Mouse (Mus musculus): ENCODE measurements around the gene Gm20721. TPM values are rescaled to one million over a fixed set of nuclear protein-coding genes. Genes with fewer than 3 reads are reported as not detected.
"Not testable (repeated sequence)": the region's sequence is repeated elsewhere in the genome, so short reads cannot be mapped to it uniquely, and the experiment has no call there.

The Gm20721 gene
- not detected in 2 replicates for polyA plus RNA-seq (2012; rRNA removed)

DNA sequence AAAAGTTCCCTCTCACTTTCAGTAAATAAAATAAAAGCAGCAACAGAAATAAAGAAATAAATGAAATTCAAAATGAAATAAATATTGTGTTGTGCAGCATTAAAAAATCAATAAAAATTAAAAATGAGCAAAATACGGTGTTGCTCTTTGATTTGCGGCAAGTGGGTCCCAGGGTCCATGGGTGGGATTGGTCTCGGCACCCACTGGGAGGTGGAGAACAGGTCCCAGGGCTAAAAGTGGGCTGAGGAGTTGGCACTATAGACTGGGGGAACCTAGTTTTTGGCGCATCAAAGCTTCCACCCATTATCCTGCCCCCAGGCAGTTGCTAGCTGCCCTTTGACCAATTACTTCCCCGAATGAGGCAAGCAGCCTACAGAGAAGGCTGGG is at the start of gene Gm20721:
Gene Gm20721 (minus strand): TSS at position 101 of the 387 bp plus-strand sequence.
- Histone ChIP-seq H3K4me3 (ENCODE audit: low read depth, low read length) (no peak within 1 kb of the TSS), H3K36me3 (ENCODE audit: control insufficient read depth, insufficient read depth, low read length) (peaks cover 32% of the 10 kb centered on the region)
- TF ChIP-seq POLR2A (IDR thresholded peaks at IDR 0.05; ENCODE audit: low read depth, low read length) (no peak), CTCF (IDR thresholded peaks at IDR 0.05; ENCODE audit: extremely low read depth, insufficient read length, insufficient replicate concordance, low read depth, low read length) (no peak)

DNA sequence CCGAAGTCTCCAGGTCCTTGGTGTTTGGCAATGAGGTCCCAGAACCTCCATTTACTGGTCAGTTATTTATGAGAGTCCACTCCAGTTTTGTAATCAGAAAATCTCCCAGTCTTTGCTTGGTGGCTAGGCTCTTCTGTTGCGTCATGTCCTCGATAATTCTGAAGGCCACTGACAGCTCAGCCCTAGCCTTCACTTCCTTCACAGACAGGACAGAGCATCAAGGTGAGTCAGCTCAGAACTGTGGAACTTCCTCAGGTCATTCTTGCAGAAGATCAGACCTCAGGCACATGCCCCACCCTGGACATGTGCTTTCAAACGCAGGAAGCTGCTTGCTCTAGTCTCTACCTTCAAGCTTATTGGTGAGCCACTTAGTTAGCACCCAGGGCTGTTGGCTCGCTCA is 46.9 kb upstream of the Gm20721 start:
- no peak for TF ChIP-seq POLR2A (IDR thresholded peaks at IDR 0.05; ENCODE audit: low read depth, low read length)
- no peak for TF ChIP-seq CTCF (IDR thresholded peaks at IDR 0.05; ENCODE audit: extremely low read depth, insufficient read length, insufficient replicate concordance, low read depth, low read length)
- no peak overlapping the region for H3K4me3 ChIP-seq (ENCODE audit: low read depth, low read length)
- WGBS: 58% methylated on average over 5 of the region's 5 CpGs
- H3K4me1 ChIP-seq (ENCODE audit: control insufficient read depth, insufficient read depth, insufficient read length, low read length): no peaks in the 10 kb centered on the region
- no peaks in the 10 kb centered on the region for H3K27me3 ChIP-seq (ENCODE audit: control insufficient read depth, insufficient read depth, low read length)
- no peaks in the 10 kb centered on the region for H3K36me3 ChIP-seq (ENCODE audit: control insufficient read depth, insufficient read depth, low read length)
- H3K27ac ChIP-seq (ENCODE audit: insufficient read depth, low read depth, low read length): no peak overlapping the region

More for the DNA sequence above, at the start of gene Gm20721:
- H3K27ac ChIP-seq (ENCODE audit: insufficient read depth, low read depth, low read length): no peak within 1 kb of the TSS
- 92% methylated on average over 5 of the region's 5 CpGs for WGBS
- H3K27me3 ChIP-seq (ENCODE audit: control insufficient read depth, insufficient read depth, low read length): no peaks in the 10 kb centered on the region
- peaks cover 2% of the 10 kb centered on the region; the same call in 1 of the 2 replicates for H3K4me1 ChIP-seq (ENCODE audit: control insufficient read depth, insufficient read depth, insufficient read length, low read length)

DNA sequence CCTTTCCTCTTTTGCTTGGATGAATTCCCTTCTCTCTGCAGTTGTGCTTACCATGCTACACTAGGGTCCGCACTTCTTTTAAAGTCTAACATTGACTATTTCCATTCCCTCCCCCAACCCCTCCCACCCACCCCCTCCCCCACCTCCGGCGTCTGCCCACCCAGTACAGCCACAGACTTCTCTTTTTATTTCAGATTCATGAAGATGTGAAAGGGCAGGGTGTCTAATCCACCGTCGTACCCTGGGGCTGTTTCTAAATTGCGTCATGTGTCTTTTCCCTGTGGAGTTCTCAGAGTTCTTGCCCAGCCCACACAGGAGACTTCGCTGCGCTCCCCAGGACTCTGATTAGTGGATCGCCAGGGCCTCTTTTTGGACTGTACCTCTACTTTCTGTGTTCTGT is 46.0 kb upstream of the Gm20721 start:
- no peaks in the 10 kb centered on the region for H3K4me1 ChIP-seq (ENCODE audit: control insufficient read depth, insufficient read depth, insufficient read length, low read length)
- 85% methylated on average over 9 of the region's 9 CpGs for WGBS
- no peak overlapping the region for H3K27ac ChIP-seq (ENCODE audit: insufficient read depth, low read depth, low read length)

DNA sequence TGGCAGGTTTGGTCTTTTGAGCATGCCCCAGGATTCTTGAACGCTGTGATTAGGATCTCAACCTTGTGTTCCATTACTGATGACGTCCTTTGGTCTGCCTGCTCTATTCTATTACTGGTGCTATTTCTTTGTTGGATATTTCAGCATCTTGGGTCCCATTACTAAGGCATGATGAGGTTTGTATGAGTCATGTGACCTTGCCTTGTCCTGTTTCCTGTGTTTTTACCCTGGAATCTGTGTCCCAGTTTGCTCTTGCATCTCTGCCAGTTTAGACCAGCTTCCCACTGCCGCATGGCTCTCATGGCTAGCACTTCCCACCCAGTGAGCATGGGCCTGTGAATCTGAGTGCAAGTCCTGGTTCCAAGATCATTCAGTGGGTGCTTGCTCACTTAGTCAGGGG is 45.4 kb upstream of the Gm20721 start:
- no peaks in the 10 kb centered on the region for H3K36me3 ChIP-seq (ENCODE audit: control insufficient read depth, insufficient read depth, low read length)
- TF ChIP-seq POLR2A (IDR thresholded peaks at IDR 0.05; ENCODE audit: low read depth, low read length): no peak
- TF ChIP-seq CTCF (IDR thresholded peaks at IDR 0.05; ENCODE audit: extremely low read depth, insufficient read length, insufficient replicate concordance, low read depth, low read length): no peak
- H3K27ac ChIP-seq (ENCODE audit: insufficient read depth, low read depth, low read length): no peak overlapping the region
- WGBS: 88% methylated on average over 3 of the region's 3 CpGs
- no peak overlapping the region for H3K4me3 ChIP-seq (ENCODE audit: low read depth, low read length)
- no peaks in the 10 kb centered on the region for H3K4me1 ChIP-seq (ENCODE audit: control insufficient read depth, insufficient read depth, insufficient read length, low read length)
- no peaks in the 10 kb centered on the region for H3K27me3 ChIP-seq (ENCODE audit: control insufficient read depth, insufficient read depth, low read length)

More for the DNA sequence above, 46.0 kb upstream of the Gm20721 start:
- H3K27me3 ChIP-seq (ENCODE audit: control insufficient read depth, insufficient read depth, low read length): no peaks in the 10 kb centered on the region
- H3K36me3 ChIP-seq (ENCODE audit: control insufficient read depth, insufficient read depth, low read length): no peaks in the 10 kb centered on the region
- no peak overlapping the region for H3K4me3 ChIP-seq (ENCODE audit: low read depth, low read length)
- no peak for TF ChIP-seq CTCF (IDR thresholded peaks at IDR 0.05; ENCODE audit: extremely low read depth, insufficient read length, insufficient replicate concordance, low read depth, low read length)
- no peak for TF ChIP-seq POLR2A (IDR thresholded peaks at IDR 0.05; ENCODE audit: low read depth, low read length)

DNA sequence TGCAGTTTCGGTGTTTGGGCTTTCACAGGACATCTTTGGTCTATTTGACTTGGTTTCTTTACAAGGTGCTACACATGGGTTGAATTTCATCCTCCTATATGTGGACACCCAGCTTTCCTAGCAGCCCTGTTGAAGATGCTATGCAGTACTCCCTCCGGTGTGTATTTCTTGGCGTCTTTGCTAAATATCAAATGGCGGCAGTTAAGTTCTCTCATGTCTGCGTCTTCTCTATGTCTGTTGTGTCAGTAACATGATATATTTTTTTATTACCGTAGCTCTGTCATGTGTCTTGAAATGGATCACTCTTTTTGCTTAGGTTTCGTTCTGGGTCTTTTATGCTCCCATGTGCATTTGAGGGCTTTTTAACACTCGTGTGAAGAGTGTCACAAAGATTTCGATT is 34.5 kb upstream of the Gm20721 start:
- no peak overlapping the region for H3K4me3 ChIP-seq (ENCODE audit: low read depth, low read length)
- H3K36me3 ChIP-seq (ENCODE audit: control insufficient read depth, insufficient read depth, low read length): no peaks in the 10 kb centered on the region
- H3K4me1 ChIP-seq (ENCODE audit: control insufficient read depth, insufficient read depth, insufficient read length, low read length): no peaks in the 10 kb centered on the region
- no peak for TF ChIP-seq CTCF (IDR thresholded peaks at IDR 0.05; ENCODE audit: extremely low read depth, insufficient read length, insufficient replicate concordance, low read depth, low read length)
- TF ChIP-seq POLR2A (IDR thresholded peaks at IDR 0.05; ENCODE audit: low read depth, low read length): no peak
- H3K27me3 ChIP-seq (ENCODE audit: control insufficient read depth, insufficient read depth, low read length): no peaks in the 10 kb centered on the region
- no peak overlapping the region for H3K27ac ChIP-seq (ENCODE audit: insufficient read depth, low read depth, low read length)
- 90% methylated on average over 9 of the region's 9 CpGs for WGBS

DNA sequence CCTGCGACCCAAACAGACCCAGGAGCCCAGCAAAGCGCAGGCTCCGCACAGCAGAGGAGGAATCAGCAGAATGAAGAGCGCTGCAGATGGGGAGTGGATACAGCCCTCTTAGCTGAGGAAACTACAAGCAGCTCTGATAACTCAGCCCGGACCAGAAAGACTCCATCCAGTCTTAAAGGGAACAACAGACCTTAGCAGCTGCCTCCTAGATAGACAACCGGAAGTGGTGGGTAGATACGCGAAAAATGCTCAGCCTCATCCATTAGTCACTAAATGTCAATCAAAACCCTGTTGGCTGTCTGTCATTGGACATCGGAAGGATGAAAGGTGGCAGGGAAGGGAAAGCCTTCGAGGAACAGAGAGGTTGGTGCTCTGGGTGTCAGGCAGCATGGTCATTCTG is 20.1 kb upstream of the Gm20721 start:
- H3K4me3 ChIP-seq (ENCODE audit: low read depth, low read length): no peak overlapping the region
- H3K27ac ChIP-seq (ENCODE audit: insufficient read depth, low read depth, low read length): no peak overlapping the region
- no peak for TF ChIP-seq POLR2A (IDR thresholded peaks at IDR 0.05; ENCODE audit: low read depth, low read length)
- TF ChIP-seq CTCF (IDR thresholded peaks at IDR 0.05; ENCODE audit: extremely low read depth, insufficient read length, insufficient replicate concordance, low read depth, low read length): no peak
- H3K27me3 ChIP-seq (ENCODE audit: control insufficient read depth, insufficient read depth, low read length): no peaks in the 10 kb centered on the region
- no peaks in the 10 kb centered on the region for H3K36me3 ChIP-seq (ENCODE audit: control insufficient read depth, insufficient read depth, low read length)
- H3K4me1 ChIP-seq (ENCODE audit: control insufficient read depth, insufficient read depth, insufficient read length, low read length): no peaks in the 10 kb centered on the region
- 82% methylated on average over 10 of the region's 10 CpGs for WGBS

DNA sequence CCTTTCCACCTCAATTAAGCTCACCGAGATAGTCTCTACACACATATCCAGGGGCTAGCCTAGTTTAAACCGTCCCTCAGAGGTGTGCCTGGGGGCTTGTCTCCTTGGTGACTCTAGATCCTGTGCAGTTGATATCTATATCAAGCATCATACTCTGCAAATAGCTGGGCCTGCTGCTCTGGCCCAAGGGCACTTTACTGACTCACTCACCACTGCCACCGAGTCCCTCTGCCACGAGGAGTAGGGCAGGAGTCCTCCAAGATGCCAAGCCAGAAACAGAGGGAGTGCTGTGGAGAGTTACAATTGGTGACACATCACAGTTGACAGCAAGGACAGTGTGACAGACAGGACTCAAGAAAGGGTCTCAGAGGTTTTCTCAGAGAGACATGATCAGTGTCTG is 13.1 kb upstream of the Gm20721 start:
- H3K4me1 ChIP-seq (ENCODE audit: control insufficient read depth, insufficient read depth, insufficient read length, low read length): no peaks in the 10 kb centered on the region
- WGBS: 64% methylated on average over 4 of the region's 4 CpGs
- no peaks in the 10 kb centered on the region for H3K27me3 ChIP-seq (ENCODE audit: control insufficient read depth, insufficient read depth, low read length)
- no peaks in the 10 kb centered on the region for H3K36me3 ChIP-seq (ENCODE audit: control insufficient read depth, insufficient read depth, low read length)
- TF ChIP-seq CTCF (IDR thresholded peaks at IDR 0.05; ENCODE audit: extremely low read depth, insufficient read length, insufficient replicate concordance, low read depth, low read length) (no peak), POLR2A (IDR thresholded peaks at IDR 0.05; ENCODE audit: low read depth, low read length) (no peak)
- no peak overlapping the region for H3K4me3 ChIP-seq (ENCODE audit: low read depth, low read length)
- H3K27ac ChIP-seq (ENCODE audit: insufficient read depth, low read depth, low read length): no peak overlapping the region

DNA sequence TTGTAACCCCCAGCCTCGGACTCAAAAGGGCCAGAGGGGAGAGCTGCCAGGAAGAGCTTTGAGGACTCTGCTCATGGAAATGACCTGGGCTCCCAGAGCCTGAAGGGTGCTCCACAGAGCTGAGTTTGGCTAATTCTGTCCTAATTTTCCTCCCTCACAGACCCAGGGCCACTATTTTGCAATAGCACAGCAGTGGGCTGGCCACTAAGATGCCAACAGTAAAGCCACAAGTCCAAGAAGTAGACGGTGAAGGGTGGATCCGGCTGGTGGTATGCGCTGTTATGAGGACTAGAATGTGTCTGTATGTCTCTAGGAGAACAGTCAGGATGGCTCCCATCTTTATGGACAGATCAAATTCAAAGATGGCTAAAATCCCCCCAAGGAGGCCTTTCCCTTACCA is 12.0 kb upstream of the Gm20721 start:
- no peak overlapping the region for H3K4me3 ChIP-seq (ENCODE audit: low read depth, low read length)
- no peak overlapping the region for H3K27ac ChIP-seq (ENCODE audit: insufficient read depth, low read depth, low read length)
- no peaks in the 10 kb centered on the region for H3K27me3 ChIP-seq (ENCODE audit: control insufficient read depth, insufficient read depth, low read length)
- 89% methylated on average over 4 of the region's 4 CpGs for WGBS
- H3K36me3 ChIP-seq (ENCODE audit: control insufficient read depth, insufficient read depth, low read length): no peaks in the 10 kb centered on the region
- no peaks in the 10 kb centered on the region for H3K4me1 ChIP-seq (ENCODE audit: control insufficient read depth, insufficient read depth, insufficient read length, low read length)
- TF ChIP-seq CTCF (IDR thresholded peaks at IDR 0.05; ENCODE audit: extremely low read depth, insufficient read length, insufficient replicate concordance, low read depth, low read length) (no peak), POLR2A (IDR thresholded peaks at IDR 0.05; ENCODE audit: low read depth, low read length) (no peak)

DNA sequence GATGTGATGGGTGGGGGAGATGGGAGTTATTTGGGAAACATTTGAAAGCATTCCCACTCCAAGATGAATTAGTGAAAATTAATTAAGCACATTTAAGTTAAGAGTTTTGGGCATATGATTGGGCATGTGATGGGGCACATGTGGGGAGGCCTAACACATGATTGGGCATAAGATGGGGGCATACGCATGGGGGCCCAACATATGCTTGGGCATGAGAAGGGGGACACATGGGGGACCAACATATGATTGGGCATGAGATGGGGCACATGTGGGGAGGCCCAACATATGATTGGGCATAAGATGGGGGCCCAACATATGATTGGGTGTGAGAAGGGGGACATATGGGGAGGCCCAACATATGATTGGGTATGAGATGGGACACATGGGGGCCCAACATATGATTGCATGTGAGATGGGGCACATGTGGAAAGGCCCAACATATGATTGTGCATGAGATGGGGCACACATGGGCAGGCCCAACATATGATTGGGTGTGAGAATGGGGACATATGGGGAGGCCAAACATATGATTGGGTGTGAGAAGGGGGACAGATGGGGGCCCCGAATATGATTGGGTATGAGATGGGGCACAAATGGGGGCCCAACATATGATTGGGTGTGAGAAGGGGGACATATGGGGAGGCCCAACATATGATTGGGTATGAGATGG is 622 bp upstream of the Gm20721 start:
- 86% methylated on average over 2 of the region's 2 CpGs for WGBS
- H3K27ac ChIP-seq (ENCODE audit: insufficient read depth, low read depth, low read length); H3K27me3 ChIP-seq (ENCODE audit: control insufficient read depth, insufficient read depth, low read length); H3K4me3 ChIP-seq (ENCODE audit: low read depth, low read length); H3K4me1 ChIP-seq (ENCODE audit: control insufficient read depth, insufficient read depth, insufficient read length, low read length): not testable (repeated sequence)
- H3K36me3 ChIP-seq (ENCODE audit: control insufficient read depth, insufficient read depth, low read length): peaks cover 29% of the 10 kb centered on the region
